Mouse (Mus musculus): ENCODE data around the gene Gm45062.

Gm45062 gene

DNA sequence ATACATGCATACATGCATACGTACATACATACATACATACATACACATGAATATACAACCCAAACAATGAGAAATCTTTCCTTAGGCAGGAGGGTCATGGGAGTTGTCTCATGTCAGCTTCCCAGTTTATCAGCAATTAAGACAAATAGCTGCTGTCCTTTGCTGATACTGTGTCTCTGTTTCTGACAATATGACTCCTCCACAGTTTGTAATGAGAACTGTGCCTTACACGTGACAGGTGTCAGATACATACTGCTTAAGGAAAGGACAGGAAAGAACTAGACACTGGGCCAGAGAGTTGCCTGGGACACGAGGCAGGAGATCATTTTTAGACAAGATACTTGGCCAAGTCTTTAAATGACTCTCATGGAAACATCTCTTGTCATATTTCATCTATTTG lies 215.1 kb downstream of the Gm45062 start:
- DNase-seq (ENCODE audit: low read depth, low spot score), result no peak

DNA sequence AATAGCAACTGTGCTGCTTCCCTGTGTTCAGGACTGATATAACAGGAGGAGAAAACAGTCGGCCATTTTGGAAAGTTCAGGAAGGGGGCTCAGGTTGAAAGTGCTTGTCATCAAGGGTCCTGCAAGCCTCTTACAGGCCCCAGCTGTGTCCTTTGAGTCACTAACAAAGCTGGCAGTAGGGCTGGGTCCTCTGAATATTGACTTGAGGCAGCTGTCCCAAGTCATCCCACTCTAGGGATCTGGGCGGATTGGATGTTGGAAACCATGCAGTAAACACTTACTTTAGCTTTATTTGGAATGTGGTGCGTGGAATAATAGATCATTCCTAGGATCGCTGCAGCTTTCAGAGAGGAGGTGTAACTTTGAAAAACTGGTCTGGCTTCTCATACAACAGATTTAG lies 215.6 kb downstream of the Gm45062 start:
- no peak for DNase-seq (ENCODE audit: low read depth, low spot score)

DNA sequence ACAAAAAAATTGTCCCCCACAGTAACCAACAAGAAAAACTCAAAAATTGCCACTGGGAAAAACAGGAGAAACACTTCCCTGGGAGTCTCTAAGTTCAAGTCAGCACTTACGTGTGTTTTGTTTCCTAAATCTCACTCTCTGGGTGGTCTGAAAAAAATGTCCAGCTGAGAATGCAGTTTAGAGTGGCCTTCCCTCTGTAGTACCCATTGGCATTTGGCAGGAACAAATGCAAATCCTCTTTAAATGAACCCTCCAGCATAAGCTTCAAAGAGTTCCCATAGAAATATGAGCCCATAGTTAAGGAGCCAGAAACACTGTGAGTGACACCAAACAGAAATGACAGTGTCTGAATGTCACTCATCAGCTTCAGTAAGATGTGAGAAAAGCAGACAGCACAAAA lies 219.9 kb downstream of the Gm45062 start:
- DNase-seq (ENCODE audit: low read depth, low spot score), result no peak

DNA sequence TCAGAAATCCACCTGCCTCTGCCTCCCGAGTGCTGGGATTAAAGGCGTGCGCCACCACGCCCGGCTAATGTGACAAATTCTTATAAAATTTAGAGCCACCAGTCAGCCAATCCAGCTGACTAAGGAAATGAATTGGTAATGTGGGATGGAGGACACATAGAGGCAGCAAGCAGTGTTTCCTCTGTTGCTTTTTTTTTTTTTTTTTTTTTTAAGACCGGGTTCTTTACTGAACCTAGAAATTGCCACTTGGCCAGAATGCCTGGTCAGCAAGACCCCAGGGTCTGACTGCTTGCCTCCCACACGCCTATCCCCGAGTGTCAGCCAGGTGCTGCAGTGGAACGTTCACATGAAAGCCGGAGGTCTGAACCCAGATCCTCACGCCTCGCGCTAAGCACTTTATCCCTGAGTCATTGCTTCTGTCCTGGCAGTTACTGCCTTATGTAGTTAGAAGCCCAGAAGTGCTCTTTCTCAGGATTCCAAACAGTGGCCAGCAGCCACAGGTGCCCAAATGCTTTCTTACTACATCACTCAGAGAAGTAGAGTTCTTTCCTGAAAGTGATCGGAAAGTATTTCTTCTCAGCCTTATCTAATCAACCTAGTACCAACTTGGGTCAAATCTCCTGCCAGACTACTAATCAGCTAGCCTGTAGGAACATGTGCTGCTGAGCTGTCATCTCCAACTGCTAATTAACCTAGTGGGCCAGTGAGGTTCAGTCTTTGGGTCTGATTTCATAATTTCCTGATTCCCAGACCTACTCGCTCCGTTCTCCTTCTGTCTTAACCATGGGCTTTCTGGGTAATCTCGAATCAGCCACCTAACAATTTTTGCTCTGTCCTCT lies 225.4 kb downstream of the Gm45062 start:
- DNase-seq (ENCODE audit: low read depth, low spot score), result peak; percentile 55

DNA sequence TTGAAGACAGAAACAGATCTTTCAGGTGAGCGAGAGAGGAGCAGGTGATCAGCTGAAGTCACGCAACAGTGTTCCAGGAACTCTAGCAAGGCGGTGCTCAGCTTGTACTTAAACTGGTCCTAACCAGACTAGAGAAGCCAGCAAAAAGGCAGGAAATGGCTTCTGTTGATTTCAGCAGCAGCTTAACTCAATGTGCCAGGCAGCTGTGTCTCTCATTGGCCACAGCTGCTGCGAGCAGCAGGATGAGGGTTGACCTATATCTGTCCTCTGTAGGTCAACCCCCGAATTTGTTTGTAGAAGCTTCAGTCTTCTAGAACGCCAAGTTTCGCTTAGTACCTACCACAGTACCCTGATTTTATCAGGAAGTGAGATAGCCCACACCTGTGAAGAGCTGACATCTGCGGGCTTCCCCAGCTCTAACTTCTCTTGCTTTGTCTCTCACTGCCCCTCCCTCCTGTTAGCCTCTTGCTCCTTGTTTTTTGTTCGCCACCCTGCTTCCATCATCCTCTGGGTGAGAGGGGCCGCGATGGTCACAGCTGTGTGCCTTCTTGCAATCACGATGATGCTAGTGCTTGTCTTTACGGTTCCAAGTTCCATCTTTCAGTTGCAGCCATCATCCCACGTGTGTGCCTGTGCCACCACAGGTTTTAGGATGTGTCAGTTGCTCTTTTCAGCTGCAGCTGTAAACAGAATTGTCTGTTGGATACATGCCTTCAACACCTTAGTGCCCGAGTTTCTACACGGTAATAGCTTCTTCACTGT lies 226.3 kb downstream of the Gm45062 start:
- peak; percentile 21 for DNase-seq (ENCODE audit: low read depth, low spot score)

DNA sequence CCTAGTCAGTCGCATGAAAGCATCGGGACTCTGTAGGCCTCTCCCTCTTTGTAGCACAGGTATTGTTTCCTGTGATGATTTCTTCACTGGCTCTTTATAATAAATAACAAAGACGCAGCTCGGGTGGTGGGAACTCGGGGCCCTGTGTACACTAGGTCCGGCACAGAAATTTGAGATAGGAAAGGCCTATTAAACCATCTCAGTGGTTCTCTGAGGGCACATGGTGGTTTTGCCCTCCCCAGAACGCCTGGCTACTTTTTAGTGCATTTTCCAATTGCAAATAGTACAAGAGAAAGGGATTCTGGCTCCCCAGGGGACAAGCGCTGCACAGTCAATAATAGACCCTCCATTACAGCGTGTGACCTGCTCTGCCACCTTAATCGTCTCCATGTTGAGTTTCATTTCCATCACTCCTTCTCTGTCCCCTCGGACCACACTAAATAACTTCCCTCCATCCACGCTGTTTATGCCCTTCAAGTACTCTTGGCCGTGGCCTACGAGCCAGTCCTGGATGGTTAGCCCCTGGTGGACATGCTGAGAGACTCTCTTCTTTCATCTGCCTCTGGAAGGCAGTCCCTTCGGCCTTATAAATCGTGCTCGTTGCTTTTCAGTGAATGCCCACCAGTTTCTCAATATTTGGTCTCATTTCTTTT lies 227.3 kb downstream of the Gm45062 start:
- DNase-seq (ENCODE audit: low read depth, low spot score), result no peak

DNA sequence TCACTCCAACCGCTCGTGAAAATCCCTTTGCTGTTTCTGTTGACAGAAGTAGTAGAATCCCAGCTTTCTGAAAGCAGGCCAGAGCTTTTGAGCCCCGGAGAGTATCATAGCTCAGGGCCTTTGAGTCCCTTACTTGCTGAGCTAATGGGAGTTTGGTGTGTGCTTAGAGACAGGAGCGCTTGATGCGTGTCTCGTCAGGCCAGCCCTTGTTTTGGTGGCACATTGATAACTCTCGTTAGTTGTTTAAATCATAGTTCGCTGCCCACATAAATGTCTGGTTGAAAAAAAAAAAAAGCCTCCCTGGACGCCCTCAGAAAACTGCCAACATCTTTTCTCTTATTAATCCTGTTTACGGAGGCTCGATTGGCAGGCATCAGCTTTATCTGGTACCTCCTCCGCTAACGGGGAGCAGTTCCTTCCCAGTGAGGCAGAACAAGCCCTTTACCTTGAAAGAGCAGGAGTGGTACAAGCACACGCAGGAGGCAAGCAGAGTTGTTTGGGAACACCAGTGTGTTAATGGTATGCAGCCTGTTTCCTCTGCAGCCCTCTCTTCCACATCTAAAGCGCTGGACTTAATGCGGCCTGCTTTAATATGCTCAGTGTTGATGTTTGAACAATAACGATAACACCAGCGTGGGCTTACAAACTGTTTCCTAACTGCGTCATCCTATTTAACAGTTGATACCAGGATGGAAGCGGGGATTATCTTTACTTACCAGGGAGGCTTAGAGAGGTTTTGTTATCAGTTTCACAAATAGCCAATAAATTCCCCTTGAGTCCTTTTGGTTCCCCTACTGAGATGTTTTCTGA lies 228.0 kb downstream of the Gm45062 start:
- peak; percentile 62 for DNase-seq (ENCODE audit: low read depth, low spot score)

DNA sequence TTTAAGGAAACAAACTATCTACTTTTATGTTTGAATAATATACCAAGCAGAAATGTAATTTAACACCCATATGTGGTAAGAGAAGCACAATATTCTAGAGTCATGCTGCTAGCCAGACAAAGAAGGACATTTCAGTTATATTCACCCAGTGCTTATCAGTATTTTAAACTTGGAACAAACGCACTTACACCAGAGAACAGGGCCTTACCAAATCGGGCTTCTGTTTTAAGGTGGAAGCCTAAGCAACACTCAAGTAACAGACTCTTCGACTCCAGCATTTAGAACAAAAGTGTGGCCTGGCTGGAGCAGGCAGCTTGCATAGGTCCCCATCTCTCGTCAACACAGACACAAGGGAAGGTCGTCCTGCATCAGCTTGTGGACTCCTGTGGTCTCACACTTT lies 229.0 kb downstream of the Gm45062 start:
- no peak for DNase-seq (ENCODE audit: low read depth, low spot score)

DNA sequence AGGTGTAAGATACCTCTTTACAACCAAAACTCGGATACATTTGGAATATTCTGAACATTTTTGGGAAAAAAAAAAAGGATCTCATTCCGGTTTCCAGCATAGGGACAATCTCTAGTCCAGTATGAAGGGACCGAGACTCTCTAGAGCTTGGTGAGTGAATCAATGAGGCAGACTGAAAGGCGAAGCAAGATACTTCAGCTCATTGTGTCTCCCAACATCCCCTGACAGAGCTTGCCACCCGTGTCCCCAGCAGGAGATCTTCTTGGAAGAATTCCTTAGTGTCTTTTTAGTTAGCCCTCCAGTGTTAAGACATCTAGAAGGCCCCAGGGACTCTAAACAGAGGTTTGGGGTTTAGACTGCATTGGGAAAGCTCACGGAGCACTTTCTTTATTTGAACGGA lies 230.0 kb downstream of the Gm45062 start:
- DNase-seq (ENCODE audit: low read depth, low spot score), result no peak

DNA sequence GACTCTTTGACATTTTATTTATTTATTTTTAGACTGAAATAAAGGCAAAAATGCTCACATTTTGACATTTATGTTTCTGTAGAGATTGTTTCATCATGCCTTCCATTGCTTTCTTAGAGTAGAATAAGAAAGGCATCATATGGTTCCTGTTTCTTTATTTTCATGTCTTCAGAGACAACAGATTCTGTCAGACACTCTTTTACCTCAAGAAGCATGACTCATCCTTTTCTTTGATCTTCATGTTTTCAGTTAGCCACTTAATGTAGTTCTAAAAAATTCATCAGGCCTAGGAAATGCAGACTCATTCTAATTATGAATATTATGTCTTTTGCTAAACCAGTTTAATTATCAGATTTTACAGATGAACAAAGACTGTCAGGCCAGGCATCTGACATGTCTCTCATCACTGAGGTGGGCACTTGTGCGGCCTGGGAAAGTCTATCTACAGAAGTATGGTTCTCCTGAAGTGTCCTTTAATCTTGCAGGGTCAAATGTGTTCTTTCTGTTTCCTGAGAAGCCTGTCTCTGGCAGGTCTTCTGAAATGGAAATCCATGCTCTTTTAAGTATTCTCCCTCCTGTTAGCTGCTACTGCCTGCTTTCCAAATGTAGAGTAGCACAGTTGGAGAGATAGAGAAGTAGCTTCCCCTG lies 230.8 kb downstream of the Gm45062 start:
- DNase-seq (ENCODE audit: low read depth, low spot score), result no peak

DNA sequence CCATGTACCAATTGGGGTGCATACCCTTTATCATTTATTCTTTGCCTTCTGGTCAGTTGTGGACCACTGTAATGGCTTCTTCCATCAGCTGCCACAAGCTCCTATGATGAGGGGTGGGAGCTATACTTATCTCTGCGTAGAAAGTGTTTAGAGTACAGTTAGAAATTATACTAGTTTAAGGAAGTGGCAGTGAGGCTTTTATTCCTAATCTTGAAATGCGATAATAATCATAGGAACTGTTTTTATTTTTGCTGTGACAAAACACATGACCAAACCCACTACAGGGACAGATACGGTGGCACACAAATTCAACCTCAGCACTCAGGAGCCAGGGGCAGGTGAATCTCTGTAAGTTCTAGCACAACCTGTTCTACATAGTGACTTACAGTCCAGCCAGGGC lies 233.0 kb downstream of the Gm45062 start:
- DNase-seq (ENCODE audit: low read depth, low spot score), result no peak

DNA sequence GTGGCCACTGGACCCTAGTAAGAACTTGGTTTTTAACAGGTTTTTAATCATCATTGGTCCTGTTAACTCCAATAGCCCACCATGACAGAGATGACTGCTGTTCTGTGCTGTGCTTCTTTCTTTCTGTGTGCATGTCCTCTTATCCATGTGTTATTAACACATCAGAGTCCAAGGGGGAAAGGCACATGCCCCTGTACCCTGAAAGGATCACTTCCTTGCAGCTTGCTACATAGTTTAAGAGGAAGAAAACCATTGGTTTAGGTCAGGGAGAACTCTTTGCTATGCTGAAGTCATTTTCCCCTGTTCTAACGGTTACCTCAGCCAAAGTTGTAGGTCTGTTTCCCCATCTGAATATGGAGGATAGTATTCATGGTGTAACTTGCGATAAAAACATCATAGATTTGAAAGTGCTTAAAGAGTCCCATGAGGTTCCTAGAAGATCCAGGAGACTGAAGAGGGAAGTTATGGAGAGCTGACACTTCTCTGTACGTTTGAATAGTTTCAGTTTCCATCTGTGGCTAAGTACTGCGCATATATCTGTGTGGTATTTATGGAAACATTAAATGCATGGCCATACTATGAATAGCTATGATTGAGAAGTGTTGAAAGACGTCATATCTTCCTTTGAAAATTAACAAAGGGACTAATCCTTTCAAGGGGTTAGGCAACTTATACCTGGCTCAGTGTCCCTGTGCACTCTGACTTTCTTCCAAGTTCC lies 236.0 kb downstream of the Gm45062 start:
- DNase-seq (ENCODE audit: low read depth, low spot score), result no peak

DNA sequence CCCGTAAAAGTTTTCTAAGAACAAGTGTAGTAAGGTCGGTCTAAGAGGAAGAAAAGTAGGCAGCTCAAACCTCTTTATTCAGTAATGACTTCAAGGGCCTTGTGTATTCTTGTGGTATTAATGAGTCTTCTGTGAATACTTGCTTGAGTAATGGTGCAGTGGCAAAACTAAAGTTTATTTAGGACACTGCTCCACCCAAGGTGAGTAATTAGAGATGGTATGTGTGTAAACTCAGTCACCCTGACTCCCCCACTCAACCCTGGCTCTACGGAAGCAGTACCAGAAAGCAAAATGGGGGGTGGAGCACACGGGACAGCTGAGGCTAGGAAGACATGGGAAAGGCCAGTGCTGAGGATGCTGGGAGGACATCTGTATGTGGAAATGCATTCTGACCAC lies 236.6 kb downstream of the Gm45062 start:
- DNase-seq (ENCODE audit: low read depth, low spot score), result no peak

DNA sequence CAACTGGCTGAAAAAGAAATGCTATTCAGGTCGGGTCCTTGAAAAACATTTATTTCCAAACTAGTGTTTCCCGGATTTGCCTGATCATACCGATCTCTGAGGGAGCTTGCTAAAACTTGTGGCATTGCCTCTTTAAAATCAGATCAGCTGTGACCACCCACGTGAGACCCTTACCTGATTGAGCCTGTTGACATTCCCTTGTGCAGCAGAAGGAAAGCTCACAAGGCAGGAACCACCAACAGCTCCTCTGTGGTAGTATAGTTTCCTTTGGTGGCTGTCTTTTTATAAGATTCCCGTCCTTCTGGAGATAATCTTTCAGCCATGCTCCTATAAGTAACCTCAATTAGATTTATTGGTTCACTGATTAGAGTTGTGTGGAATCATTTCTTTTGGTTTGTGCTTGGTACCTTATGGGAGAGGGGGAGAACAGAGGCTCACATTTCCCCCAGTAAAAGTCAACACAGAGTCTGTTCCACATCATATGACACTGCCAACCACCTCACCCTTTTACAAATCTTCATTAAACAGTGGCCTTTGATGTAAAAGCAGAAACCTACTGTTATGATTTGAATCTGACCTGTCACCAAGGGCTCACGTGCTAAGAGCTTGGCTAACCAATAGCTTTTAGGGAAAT lies 238.1 kb downstream of the Gm45062 start:
- no peak for DNase-seq (ENCODE audit: low read depth, low spot score)

DNA sequence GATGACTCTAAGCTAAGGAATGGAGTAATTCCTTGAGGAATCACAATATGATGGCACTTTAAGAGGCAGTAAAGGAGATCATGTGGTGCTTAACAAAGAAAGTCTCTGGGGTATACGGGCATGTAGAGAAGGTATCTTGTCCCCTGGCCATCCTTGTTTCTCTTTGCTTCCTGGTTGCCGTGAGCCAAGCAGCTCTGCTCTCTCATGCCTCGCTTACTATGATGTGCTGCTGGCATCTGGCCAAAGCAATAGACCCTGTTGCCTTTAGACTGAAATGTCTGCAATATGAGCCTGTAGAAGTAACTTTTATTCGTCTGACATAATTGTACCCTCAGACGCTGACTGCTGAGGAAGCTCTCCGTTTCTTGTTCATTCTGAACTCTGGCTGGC lies 238.6 kb downstream of the Gm45062 start:
- no peak for DNase-seq (ENCODE audit: low read depth, low spot score)

DNA sequence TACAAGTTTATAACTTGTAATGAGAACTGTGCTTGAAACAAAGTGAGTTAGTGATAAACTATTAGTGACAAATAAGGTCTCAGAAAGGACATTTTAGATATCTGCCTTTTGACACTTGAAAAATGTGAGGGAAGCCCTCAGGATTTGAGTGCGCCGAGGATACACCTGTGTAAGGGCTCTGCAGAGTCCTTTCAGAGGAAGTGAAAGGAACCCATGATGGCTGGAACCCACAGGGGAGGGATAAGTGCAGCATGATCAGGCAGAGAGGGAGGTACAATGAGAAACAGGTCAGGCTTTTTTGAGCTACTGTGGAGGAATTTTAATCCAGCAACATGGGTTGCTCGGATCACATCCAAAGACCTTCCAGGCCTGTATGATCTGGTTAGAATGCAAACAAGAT lies 239.7 kb downstream of the Gm45062 start:
- no peak for DNase-seq (ENCODE audit: low read depth, low spot score)

DNA sequence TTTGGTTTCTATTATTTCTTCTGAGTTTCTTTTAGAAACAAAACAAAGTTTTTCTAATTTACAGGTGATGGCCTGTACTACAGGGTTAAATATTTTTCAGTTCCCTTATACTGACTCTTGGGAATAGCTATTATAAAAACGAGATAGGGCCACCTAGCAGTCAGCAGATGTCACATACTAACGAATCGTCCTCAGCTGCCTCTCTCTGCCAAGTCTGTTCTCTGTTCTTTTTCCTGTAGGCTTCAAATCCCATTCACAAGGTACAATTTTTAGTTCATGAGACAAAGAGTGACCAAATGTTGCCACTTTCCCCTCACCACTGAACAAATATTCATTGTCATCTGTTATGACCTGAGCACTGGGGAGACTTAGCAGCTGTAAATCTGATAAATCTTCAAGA lies 244.7 kb downstream of the Gm45062 start:
- DNase-seq (ENCODE audit: low read depth, low spot score), result no peak

DNA sequence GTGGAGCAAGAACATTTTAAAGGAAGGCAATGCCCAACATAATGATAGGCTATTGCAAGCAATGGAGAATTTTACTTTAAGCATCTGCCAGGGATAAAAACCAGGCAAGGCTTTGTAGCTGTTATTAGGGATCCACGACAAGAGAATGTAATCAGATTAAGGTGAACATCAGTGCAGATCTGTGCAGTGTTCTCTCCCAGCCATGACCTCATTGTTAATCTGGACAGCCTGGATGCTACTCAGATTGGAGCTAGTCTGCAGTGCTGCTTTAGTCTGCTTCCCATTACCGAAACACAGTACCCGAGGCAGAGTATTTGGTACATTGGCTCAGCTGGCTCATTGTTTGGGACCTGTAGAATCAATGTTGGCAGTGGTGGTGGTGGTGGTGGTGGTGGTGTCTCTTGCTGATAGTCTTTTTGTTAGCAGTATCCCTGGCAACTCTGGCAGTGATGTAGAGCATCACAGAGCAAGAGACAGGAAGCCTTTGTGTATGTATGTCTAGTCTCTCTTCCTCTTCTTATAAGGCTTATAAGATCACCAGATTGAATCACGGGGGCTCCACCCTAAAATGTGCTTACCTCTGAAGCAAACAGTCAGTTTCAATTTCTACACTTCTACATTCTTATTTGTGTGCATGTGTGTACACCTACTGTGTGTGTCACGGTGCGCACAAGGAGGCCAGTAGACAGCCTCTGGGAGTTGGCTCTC lies 245.4 kb downstream of the Gm45062 start:
- no peak for DNase-seq (ENCODE audit: low read depth, low spot score)

DNA sequence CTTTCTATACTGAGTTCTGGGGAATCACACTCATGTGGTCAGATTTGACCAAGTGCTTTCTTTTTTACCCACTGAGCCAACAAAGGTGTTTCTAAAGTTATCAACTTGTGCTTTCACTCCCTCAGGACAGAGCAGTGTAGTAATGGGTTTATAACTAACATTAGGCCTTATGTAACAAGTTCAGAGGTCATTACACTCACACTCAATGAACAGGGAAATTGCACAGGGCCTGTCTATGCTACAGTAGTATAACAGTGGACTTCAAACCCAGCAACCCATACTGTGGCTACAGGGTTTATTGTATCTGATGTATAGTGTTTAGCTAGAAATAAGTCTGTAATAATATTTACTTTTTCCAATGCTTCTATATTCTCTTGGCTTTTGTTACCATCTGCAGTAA lies 247.4 kb downstream of the Gm45062 start:
- no peak for DNase-seq (ENCODE audit: low read depth, low spot score)
